Mouse (Mus musculus) midbrain, embryonic 12.5 days (tissue): ENCODE measurements around the gene Ifna7. TPM values are rescaled to one million over a fixed set of nuclear protein-coding genes. Genes with fewer than 3 reads are reported as not detected.
"Not testable (repeated sequence)": the region's sequence is repeated elsewhere in the genome, so short reads cannot be mapped to it uniquely, and the experiment has no call there.

Source experiments
- ATAC-seq: fragments of 200-750 bp; cut with Nextera tagmentation; 2 replicates; pipeline ENCODE4 v1.8.0; 2017; ENCODE audit warnings: low read depth, moderate TSS enrichment, moderate library complexity; ENCODE audit not compliant: low FRiP score
- H3K27ac ChIP-seq: fragments of 300-500 bp; sonication (generic); replicated peaks from 2 replicates; pipeline ENCODE4 v1.5.1; 2016; ENCODE audit warnings: mild to moderate bottlenecking
- H3K27me3 ChIP-seq: fragments of 300-500 bp; sonication (generic); 2 replicates; pipeline ENCODE4 v1.6.1; 2016; ENCODE audit warnings: mild to moderate bottlenecking
- H3K36me3 ChIP-seq: fragments of 300-500 bp; sonication (generic); 2 replicates; pipeline ENCODE4 v1.6.1; 2016
- H3K4me1 ChIP-seq: fragments of 300-500 bp; sonication (generic); 2 replicates; pipeline ENCODE4 v1.6.1; 2016
- H3K4me2 ChIP-seq: fragments of 300-500 bp; sonication (generic); replicated peaks from 2 replicates; pipeline ENCODE4 v1.6.1; 2016; ENCODE audit warnings: mild to moderate bottlenecking, moderate library complexity
- H3K4me3 ChIP-seq: fragments of 300-500 bp; sonication (generic); 2 replicates; pipeline ENCODE4 v1.5.1; 2016; ENCODE audit warnings: mild to moderate bottlenecking
- H3K9ac ChIP-seq: fragments of 300-500 bp; sonication (generic); replicated peaks from 2 replicates; pipeline ENCODE4 v1.6.1; 2016; ENCODE audit warnings: mild to moderate bottlenecking, moderate library complexity
- H3K9me3 ChIP-seq: fragments of 300-500 bp; sonication (generic); 2 replicates; pipeline ENCODE4 v1.6.1; 2016; ENCODE audit warnings: mild to moderate bottlenecking
- WGBS: fragments of 180-500 bp; shearing (Covaris S2); methylation state at CpG from one replicate; pipeline ENCODE4 v1.1.7; 2016; 5-methylcytosine and 5-hydroxymethylcytosine counted together
- polyA plus RNA-seq: library from polyadenylated mRNA; unstranded; fragments of >200 nt; fragmentation: Nextera tagmentation; extraction: Ambion mirVana; gene quantifications from 2 replicates; pipeline ENCODE4 v1.2.1, GENCODE M21; 2016

Ifna7 gene
- polyA plus RNA-seq, 1 experiment from 2014 or later = not detected

DNA sequence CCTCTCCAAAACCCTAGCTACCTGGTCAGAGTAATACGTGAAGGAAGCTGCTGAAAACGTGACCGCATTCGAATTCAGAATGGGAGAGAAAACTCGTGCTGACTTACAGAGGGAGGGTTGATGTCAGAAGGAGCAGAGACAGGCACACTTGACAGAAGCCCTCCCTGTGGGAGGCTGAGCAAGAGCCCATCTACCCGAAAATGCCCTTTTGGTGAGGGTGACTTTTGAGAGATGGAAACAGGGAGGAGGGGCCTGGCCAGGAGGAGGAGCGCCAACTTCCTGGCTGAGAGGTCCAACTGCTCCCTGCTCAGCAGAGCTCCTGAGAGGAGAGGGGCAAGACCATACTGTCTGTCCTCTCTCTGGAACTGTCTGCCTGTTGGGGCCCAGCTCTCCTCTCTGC is 16.7 kb upstream of the Ifna7 start, which contains the start of gene Gm13285:
Gm13285 (plus strand) TSS at position 301 of the 400 bp plus-strand sequence.
- 28% methylated on average over 6 of the region's 7 CpGs for WGBS
- H3K4me3 ChIP-seq, ATAC-seq, H3K4me1 ChIP-seq, H3K27ac ChIP-seq, H3K27me3 ChIP-seq, H3K4me2 ChIP-seq, H3K36me3 ChIP-seq, H3K9ac ChIP-seq, H3K9me3 ChIP-seq: not testable (repeated sequence)

DNA sequence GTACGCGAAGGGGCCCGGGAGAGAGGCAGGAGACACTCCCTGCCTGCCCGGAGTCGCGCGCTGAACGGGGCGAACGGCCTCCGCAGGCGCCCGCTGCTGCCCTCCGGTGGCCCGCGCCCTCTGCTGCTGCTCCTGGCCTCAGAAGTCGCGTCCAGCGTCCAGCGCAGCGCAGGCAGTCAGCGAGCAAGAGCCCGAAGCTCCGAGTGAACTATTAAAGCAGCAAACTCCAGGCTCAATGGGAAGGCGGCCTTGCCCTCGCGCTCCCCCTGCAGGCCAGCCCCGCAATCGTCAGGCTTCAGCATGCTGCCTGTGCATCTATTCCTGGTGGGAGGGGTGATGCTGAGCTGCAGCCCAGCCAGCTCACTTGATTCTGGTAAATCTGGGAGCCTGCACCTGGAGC is 13.1 kb upstream of the Ifna7 start, which contains the start of gene Gm13287:
Gm13287 (plus strand) TSS at position 301 of the 400 bp plus-strand sequence.
- ATAC-seq, H3K27me3 ChIP-seq, H3K9ac ChIP-seq, H3K36me3 ChIP-seq, H3K9me3 ChIP-seq, H3K4me2 ChIP-seq, H3K27ac ChIP-seq, H3K4me1 ChIP-seq, H3K4me3 ChIP-seq: not testable (repeated sequence)
- WGBS = no CpG with 5 or more reads among the region's 29 CpGs

DNA sequence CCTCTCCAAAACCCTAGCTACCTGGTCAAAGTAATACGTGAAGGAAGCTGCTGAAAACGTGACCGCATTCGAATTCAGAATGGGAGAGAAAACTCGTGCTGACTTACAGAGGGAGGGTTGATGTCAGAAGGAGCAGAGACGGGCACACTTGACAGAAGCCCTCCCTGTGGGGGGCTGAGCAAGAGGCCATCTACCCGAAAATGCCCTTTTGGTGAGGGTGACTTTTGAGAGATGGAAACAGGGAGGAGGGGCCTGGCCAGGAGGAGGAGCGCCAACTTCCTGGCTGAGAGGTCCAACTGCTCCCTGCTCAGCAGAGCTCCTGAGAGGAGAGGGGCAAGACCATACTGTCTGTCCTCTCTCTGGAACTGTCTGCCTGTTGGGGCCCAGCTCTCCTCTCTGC is 10.8 kb upstream of the Ifna7 start, which contains the start of gene Gm13288:
Gm13288 (plus strand) TSS at position 301 of the 400 bp plus-strand sequence.
- H3K4me3 ChIP-seq = peak within 1 kb of the TSS; percentile 24; the same call in 1 of the 2 replicates
- not testable (repeated sequence) for H3K27ac ChIP-seq, H3K9ac ChIP-seq, H3K9me3 ChIP-seq, H3K27me3 ChIP-seq, ATAC-seq, H3K36me3 ChIP-seq, H3K4me1 ChIP-seq
- H3K4me2 ChIP-seq = peak within 1 kb of the TSS; percentile 38
- no CpG with 5 or more reads among the region's 8 CpGs for WGBS

DNA sequence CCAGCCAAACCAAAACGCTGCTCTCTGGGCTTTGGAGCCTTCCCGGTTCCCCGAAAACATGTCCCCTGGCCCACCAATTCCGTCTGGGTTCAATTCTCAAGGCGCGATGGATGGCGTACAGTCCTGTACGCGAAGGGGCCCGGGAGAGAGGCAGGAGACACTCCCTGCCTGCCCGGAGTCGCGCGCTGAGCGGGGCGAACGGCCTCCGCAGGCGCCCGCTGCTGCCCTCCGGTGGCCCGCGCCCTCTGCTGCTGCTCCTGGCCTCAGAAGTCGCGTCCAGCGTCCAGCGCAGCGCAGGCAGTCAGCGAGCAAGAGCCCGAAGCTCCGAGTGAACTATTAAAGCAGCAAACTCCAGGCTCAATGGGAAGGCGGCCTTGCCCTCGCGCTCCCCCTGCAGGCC is 10.3 kb upstream of the Ifna7 start:
- Histone ChIP-seq H3K27me3 (peaks cover 10% of the 10 kb centered on the region), H3K4me3 (peak overlapping the region; percentile 24; the same call in 1 of the 2 replicates), H3K4me2 (peak overlapping the region; percentile 38)
- H3K9me3 ChIP-seq, H3K36me3 ChIP-seq, H3K27ac ChIP-seq, H3K9ac ChIP-seq, H3K4me1 ChIP-seq, ATAC-seq: not testable (repeated sequence)
- WGBS = 1% methylated on average over 13 of the region's 34 CpGs

DNA sequence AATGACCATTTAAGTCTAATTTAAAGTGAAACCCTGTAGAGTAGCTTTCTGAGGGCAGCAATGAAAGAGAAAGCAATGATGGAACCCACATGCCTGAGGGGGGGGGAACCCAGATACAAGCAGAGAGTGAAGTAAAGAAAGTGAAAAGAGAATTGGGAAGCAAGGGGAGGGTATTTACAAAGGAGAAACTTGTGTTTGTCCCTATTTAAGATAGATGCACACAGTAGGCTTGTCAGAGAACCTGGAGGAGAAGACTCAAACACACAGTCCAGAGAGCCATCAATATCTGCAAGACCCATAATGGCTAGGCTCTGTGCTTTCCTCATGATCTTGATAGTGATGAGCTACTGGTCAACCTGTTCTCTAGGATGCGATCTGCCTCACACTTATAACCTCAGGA is 3.6 kb downstream of the Ifna7 start, which contains the start of gene Ifna11:
Ifna11 (plus strand) TSS at position 301 of the 400 bp plus-strand sequence.
- Histone ChIP-seq H3K36me3 (no peaks in the 10 kb centered on the region), H3K4me3 (no peak within 1 kb of the TSS), H3K27ac (no peak within 1 kb of the TSS), H3K4me2 (no peak within 1 kb of the TSS), H3K27me3 (no peaks in the 10 kb centered on the region), H3K4me1 (no peaks in the 10 kb centered on the region), H3K9me3 (no peaks in the 10 kb centered on the region), H3K9ac (no peak within 1 kb of the TSS)
- no peak for ATAC-seq
- 100% methylated on average over 1 of the region's 1 CpGs for WGBS

DNA sequence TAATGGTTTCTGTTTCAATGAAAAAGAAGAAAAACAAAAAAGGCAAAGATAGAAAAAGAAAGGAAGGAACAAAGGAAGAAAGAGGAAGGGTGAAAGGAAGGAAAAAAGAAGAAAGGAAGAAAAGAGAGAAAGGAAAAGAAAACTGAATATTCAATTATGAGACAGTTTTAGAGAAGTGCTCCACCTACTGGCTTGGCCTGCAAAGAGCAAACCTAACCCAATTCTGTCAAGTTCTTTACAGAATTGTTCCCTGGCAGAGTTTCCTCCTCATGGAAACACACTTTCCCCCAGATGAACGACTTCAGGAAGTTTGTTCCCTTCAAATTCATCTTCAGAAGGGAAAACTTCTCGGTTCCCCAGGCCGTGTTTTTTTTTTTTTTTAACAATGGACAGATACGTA is 7.0 kb downstream of the Ifna7 start:
- no peaks in the 10 kb centered on the region for H3K9me3 ChIP-seq
- H3K27me3 ChIP-seq = no peaks in the 10 kb centered on the region
- H3K4me3 ChIP-seq = no peak overlapping the region

DNA sequence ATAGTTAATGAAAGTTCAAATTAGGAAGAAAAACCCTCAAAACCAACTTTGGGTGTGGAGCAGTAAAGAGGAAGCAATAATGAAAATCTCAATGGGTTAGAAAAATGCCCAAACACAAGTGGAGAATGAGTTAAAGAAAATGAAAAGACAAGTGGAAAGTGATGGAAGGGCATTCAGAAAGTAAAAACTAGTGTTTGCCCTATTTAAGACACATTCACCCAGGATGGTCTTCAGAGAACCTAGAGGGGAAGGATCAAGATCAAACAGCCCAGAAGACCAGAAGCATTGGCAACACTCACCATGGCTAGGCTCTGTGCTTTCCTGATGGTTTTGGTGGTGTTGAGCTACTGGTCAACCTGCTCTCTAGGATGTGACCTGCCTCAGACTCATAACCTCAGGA is 11.1 kb downstream of the Ifna7 start, which contains the start of gene Ifna6:
Ifna6 (plus strand) TSS at position 301 of the 400 bp plus-strand sequence.
- not testable (repeated sequence) for H3K9ac ChIP-seq, H3K36me3 ChIP-seq, H3K4me2 ChIP-seq, H3K4me1 ChIP-seq, H3K9me3 ChIP-seq, H3K4me3 ChIP-seq, ATAC-seq, H3K27ac ChIP-seq, H3K27me3 ChIP-seq

More for the DNA sequence above, 7.0 kb downstream of the Ifna7 start:
- Histone ChIP-seq H3K4me1 (no peaks in the 10 kb centered on the region), H3K9ac (no peak overlapping the region), H3K27ac (no peak overlapping the region), H3K36me3 (no peaks in the 10 kb centered on the region), H3K4me2 (no peak overlapping the region)
- 23% methylated on average over 4 of the region's 4 CpGs for WGBS
- no peak for ATAC-seq

DNA sequence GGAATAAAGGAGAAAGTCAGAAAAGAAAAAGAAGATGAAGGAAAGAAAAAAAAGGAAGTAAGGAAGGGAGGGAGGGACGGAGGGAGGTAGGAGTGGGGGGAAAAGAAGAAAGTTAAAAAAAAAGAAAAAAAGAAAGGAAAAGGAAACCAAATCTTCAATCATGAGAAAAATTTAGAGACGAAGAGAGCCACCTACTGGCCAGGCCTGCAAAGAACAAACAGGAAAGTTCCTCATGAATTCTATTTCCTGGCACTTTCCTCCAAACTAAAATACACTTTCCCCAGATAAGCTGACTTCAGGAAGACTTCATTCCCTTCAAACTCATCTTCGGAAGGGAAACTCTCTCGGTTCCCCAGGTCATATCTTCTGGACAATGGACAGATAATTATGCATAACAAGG is 14.5 kb downstream of the Ifna7 start:
- Histone ChIP-seq H3K9me3 (no peaks in the 10 kb centered on the region), H3K4me1 (no peaks in the 10 kb centered on the region)

DNA sequence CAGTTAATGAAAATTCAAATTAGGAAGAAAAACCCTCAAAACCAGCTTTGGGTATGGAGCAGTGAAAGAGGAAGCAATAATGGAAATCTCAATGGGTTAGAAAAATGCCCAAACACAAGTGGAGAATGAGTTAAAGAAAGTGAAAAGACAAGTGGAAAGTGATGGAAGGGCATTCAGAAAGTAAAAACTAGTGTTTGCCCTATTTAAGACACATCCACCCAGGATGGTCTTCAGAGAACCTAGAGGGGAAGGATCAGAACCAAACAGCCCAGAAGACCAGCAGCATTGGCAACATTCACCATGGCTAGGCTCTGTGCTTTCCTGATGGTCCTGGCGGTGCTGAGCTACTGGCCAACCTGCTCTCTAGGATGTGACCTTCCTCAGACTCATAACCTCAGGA is 19.2 kb downstream of the Ifna7 start, which contains the start of gene Ifna5:
Ifna5 (plus strand) TSS at position 301 of the 400 bp plus-strand sequence.
- WGBS = 75% methylated on average over 1 of the region's 1 CpGs
- not testable (repeated sequence) for H3K4me2 ChIP-seq, H3K36me3 ChIP-seq, H3K4me1 ChIP-seq, H3K9me3 ChIP-seq, H3K9ac ChIP-seq, H3K27me3 ChIP-seq, H3K27ac ChIP-seq, ATAC-seq, H3K4me3 ChIP-seq

More for the DNA sequence above, 14.5 kb downstream of the Ifna7 start:
- no peak overlapping the region for H3K4me2 ChIP-seq
- H3K27ac ChIP-seq = no peak overlapping the region
- H3K27me3 ChIP-seq = no peaks in the 10 kb centered on the region
- H3K4me3 ChIP-seq = no peak overlapping the region
- H3K36me3 ChIP-seq = no peaks in the 10 kb centered on the region
- ATAC-seq = no peak
- no peak overlapping the region for H3K9ac ChIP-seq
- WGBS = 25% methylated on average over 4 of the region's 4 CpGs

DNA sequence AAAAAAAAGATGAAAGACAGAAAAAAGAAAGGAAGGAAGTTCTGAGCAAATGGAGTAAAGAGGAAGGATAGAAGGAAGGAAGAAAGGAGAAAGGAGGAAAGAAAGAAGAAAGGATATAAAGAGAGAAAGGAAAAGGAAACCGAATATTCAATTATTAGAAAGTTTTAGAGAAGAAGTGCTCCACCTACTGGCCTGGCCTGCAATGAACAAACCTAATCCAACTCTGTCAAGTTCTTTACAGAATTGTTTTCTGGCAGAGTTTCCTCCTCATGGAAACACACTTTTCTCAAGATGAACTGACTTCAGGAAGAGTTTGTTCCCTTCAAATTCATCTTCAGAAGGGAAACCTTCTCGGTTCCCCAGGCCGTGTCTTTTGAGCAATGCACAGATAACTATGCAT is 22.8 kb downstream of the Ifna7 start:
- H3K9ac ChIP-seq = no peak overlapping the region
- 41% methylated on average over 3 of the region's 3 CpGs for WGBS
- H3K9me3 ChIP-seq = no peaks in the 10 kb centered on the region
- H3K4me1 ChIP-seq = no peaks in the 10 kb centered on the region
- H3K27ac ChIP-seq = no peak overlapping the region
- H3K4me2 ChIP-seq = no peak overlapping the region
- H3K4me3 ChIP-seq = no peak overlapping the region
- no peaks in the 10 kb centered on the region for H3K27me3 ChIP-seq
- ATAC-seq = no peak
- no peaks in the 10 kb centered on the region for H3K36me3 ChIP-seq

DNA sequence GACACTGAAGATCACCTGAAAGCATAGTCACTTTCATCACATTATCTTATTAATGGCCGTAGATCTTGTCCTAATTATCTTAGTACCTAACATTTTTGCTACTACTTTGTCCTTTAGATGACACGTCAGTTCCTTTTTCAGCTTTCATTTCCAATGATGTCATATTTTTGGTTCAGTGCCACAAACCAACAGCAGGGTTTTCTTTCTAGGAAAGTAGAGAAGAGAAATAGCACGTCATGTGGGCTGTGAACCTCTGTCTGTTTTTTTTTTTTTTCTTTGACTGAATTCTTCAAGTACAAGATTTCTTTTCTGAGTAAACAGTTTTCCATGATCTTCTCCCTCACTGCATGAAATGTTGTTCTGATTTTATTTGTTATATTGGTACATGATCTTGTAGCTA is 24.0 kb downstream of the Ifna7 start:
- no peak for ATAC-seq
- H3K9me3 ChIP-seq = no peaks in the 10 kb centered on the region
- H3K27me3 ChIP-seq = no peaks in the 10 kb centered on the region
- WGBS = 83% methylated on average over 3 of the region's 3 CpGs
- no peaks in the 10 kb centered on the region for H3K36me3 ChIP-seq
- no peaks in the 10 kb centered on the region for H3K4me1 ChIP-seq
- H3K4me2 ChIP-seq = no peak overlapping the region
- H3K4me3 ChIP-seq = no peak overlapping the region
- H3K27ac ChIP-seq = no peak overlapping the region
- H3K9ac ChIP-seq = no peak overlapping the region

DNA sequence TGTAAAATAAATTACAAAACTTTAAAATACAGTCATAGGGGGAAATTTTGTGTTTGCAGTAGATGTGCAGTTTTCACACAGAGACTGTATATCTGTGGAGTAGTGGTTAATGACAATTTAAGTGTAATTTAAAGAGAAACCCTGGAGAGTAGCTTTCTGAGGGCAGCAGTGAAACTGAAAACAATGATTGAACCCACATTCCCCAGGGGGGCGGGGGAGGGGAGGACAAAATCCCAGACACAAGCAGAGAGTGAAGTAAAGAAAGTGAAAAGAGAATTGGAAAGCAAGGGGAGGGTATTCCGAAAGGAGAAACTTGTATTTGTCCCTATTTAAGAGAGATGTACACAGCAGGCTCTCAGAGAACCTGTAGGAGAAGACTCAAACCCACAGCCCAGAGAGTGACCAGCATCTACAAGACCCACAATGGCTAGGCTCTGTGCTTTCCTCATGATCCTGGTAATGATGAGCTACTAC is 25.4 kb downstream of the Ifna7 start, which contains the start of gene Ifna4:
Ifna4 (plus strand) TSS at position 424 of the 474 bp plus-strand sequence.
- no peak within 1 kb of the TSS for H3K9ac ChIP-seq
- WGBS = 38% methylated on average over 2 of the region's 2 CpGs
- H3K4me1 ChIP-seq = no peaks in the 10 kb centered on the region
- no peak within 1 kb of the TSS for H3K4me2 ChIP-seq
- no peaks in the 10 kb centered on the region for H3K27me3 ChIP-seq
- H3K9me3 ChIP-seq = no peaks in the 10 kb centered on the region
- ATAC-seq = no peak
- no peaks in the 10 kb centered on the region for H3K36me3 ChIP-seq
- no peak within 1 kb of the TSS for H3K27ac ChIP-seq
- H3K4me3 ChIP-seq = no peak within 1 kb of the TSS

DNA sequence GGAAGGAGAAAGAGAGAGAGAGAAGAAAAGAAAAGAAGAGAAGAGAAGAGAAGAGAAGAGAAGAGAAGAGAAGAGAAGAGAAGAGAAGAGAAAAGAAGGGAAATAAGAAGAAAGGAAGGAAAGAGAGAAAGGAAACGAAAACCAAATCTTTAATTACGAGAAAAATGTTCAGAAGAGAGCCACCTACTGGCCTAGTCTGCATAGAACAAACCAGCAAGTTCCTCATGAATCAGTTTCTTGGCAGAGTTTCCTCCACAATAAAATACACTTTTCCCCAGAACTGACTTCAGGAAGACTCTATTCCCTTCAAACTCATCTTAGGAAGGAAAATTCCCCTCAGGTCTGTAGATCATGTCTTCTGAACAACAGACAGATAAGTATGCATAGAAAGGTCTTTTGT is 29.3 kb downstream of the Ifna7 start:
- no peak for ATAC-seq
- no peak overlapping the region for H3K9ac ChIP-seq
- 61% methylated on average over 2 of the region's 2 CpGs for WGBS
- H3K4me1 ChIP-seq = no peaks in the 10 kb centered on the region
- H3K27me3 ChIP-seq = no peaks in the 10 kb centered on the region
- H3K36me3 ChIP-seq = no peaks in the 10 kb centered on the region
- H3K4me3 ChIP-seq = no peak overlapping the region
- H3K4me2 ChIP-seq = no peak overlapping the region; the same call in 1 of the 2 replicates
- no peaks in the 10 kb centered on the region for H3K9me3 ChIP-seq
- H3K27ac ChIP-seq = no peak overlapping the region
